Mouse (Mus musculus): ENCODE results near the gene Mea1. TPM values are rescaled to one million over a fixed set of nuclear protein-coding genes. Genes with fewer than 3 reads are reported as not detected.
A peak's percentile ranks its signal among the peaks of the same experiment; 100 is the strongest.

Mea1 gene
- polyA plus RNA-seq, 1 experiment: 145 TPM

DNA sequence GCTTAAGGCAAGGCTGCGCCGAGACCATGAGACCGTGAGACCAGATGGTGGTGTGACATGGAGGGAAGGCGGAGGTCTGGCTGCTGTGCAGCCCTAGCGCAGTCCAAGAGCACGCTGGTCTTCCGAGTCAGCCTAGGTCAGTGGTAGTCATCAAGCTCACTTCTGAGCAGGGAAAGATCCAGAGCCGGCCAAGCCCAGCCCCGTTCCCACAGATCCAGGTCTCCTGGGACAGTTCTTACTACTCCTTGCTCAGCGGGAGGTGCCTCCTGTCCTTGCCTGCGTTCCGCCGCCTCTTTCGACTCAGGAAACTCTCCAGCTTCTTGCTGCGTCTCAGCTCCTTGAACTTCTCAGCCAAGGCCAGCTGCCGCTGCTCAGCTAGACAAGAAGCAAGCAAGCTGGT lies 10.9 kb upstream of the Mea1 start:
- Histone ChIP-seq H3K4me3 (no peak overlapping the region), H3K79me2 (ENCODE audit: control insufficient read depth, insufficient read depth) (peaks cover 12% of the 10 kb centered on the region), H3K4me2 (ENCODE audit: low read depth) (no peak overlapping the region), H3K36me3 (ENCODE audit: control insufficient read depth, insufficient read depth) (peaks cover 3% of the 10 kb centered on the region), H3K27me3 (ENCODE audit: control insufficient read depth, insufficient read depth, insufficient read length) (no peaks in the 10 kb centered on the region), H3ac (ENCODE audit: control insufficient read depth, insufficient read length) (no peak overlapping the region)
- TF ChIP-seq USF1 (IDR thresholded peaks at IDR 0.05; ENCODE audit: low read depth) (no peak), CEBPB (IDR thresholded peaks at IDR 0.05; ENCODE audit: insufficient read depth, poor library complexity, severe bottlenecking) (no peak), MYOD1 (IDR thresholded peaks at IDR 0.05; ENCODE audit: control insufficient read depth in 1 of 3, insufficient read length in 2 of 3, low read depth in 2 of 3) (no peak), MAX (IDR thresholded peaks at IDR 0.05; ENCODE audit: low read depth) (no peak), TCF3 (IDR thresholded peaks at IDR 0.05; ENCODE audit: insufficient read length, low read depth) (no peak), E2F4 (IDR thresholded peaks at IDR 0.05; ENCODE audit: insufficient read depth) (no peak), MYOG (IDR thresholded peaks at IDR 0.05; ENCODE audit: control insufficient read depth in 1 of 3, insufficient read depth in 1 of 3, insufficient read length in 2 of 3, low read depth in 2 of 3) (no peak), REST (IDR thresholded peaks at IDR 0.05; ENCODE audit: insufficient read depth, insufficient read length) (no peak), SRF (IDR thresholded peaks at IDR 0.05; ENCODE audit: control insufficient read depth, insufficient read length, low read depth) (no peak), POLR2AphosphoS2 (IDR thresholded peaks at IDR 0.05; ENCODE audit: insufficient read length, low read depth) (no peak), TCF12 (IDR thresholded peaks at IDR 0.05; ENCODE audit: insufficient read depth, poor library complexity, severe bottlenecking) (no peak), POLR2A (IDR thresholded peaks at IDR 0.05; ENCODE audit: insufficient read length, low read depth) (no peak)

DNA sequence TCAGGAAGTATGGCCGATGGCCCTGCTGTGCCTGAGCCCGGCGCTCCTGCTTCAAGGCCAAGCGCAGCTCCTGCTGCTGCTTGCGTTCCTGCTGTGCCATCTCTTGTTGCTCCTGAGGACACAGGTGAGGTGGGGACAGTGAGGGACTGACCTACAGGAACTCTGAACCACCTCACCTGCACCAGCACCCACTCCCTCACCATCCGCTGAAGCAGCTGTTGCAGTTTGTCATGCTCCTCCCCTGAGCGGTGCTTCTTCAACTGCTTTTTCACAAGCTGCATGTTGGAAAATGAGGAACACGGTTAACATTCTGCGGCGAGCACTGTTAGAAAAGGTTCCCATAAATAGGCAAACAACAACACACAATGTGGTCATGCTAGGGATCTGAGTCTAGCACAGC lies 8.7 kb upstream of the Mea1 start:
- peaks cover 3% of the 10 kb centered on the region for H3K36me3 ChIP-seq (ENCODE audit: control insufficient read depth, insufficient read depth)
- no peak for TF ChIP-seq SRF (IDR thresholded peaks at IDR 0.05; ENCODE audit: control insufficient read depth, insufficient read length, low read depth)
- TF ChIP-seq MAX (IDR thresholded peaks at IDR 0.05; ENCODE audit: low read depth): no peak
- TF ChIP-seq MYOD1 (IDR thresholded peaks at IDR 0.05; ENCODE audit: control insufficient read depth in 1 of 3, insufficient read length in 2 of 3, low read depth in 2 of 3): no peak
- TF ChIP-seq POLR2AphosphoS2 (IDR thresholded peaks at IDR 0.05; ENCODE audit: insufficient read length, low read depth): no peak
- TF ChIP-seq E2F4 (IDR thresholded peaks at IDR 0.05; ENCODE audit: insufficient read depth): no peak

DNA sequence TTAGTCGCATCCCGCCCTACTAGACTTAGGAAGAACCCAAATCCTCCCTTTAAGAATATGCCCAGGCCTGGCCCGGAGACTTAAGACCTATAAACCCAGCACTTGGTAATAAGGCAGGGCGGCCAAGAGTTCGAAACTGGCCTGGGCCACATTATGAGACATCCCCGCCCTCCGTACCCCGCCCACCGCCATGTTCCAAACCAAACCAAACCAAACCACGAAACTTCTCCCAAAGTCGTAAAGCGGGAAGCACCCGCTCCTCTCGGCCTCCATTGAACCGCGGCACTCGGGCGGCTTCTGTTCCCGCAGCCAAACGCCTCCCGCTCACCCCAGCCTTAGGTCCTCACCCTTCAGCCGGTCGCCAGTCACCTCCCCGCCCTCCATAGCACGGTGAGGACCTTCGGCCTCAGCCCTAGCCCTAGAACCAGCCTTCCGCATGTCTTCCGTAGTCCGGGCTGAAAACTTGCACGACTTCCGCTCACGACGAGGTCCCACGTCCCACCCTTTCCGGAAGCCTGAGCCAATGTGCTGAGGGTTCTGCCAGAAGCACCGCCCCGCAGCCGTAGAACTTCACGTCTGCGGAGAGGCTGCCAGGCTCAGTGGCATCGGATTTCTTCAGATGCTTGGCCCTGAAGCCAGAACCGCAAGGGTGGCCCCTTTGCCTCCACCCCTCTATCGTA lies 4.6 kb upstream of the Mea1 start, which contains the start of gene Rrp36:
Gene Rrp36, minus strand, starts transcription at position 503 of the 680 bp plus-strand sequence.
- Histone ChIP-seq H3ac (ENCODE audit: control insufficient read depth, insufficient read length) (peak within 1 kb of the TSS; percentile 54), H3K79me2 (ENCODE audit: control insufficient read depth, insufficient read depth) (peaks cover 30% of the 10 kb centered on the region), H3K4me3 (peak within 1 kb of the TSS; percentile 61), H3K27me3 (ENCODE audit: control insufficient read depth, insufficient read depth, insufficient read length) (no peaks in the 10 kb centered on the region), H3K4me2 (ENCODE audit: low read depth) (peak within 1 kb of the TSS; percentile 92), H3K36me3 (ENCODE audit: control insufficient read depth, insufficient read depth) (peaks cover 16% of the 10 kb centered on the region)
- TF ChIP-seq POLR2AphosphoS2 (IDR thresholded peaks at IDR 0.05; ENCODE audit: insufficient read length, low read depth) (peak; percentile 100), POLR2A (IDR thresholded peaks at IDR 0.05; ENCODE audit: insufficient read length, low read depth) (peak; percentile 78), SRF (IDR thresholded peaks at IDR 0.05; ENCODE audit: control insufficient read depth, insufficient read length, low read depth) (peak; percentile 27), MAX (IDR thresholded peaks at IDR 0.05; ENCODE audit: low read depth) (no peak)

More for the DNA sequence above, 8.7 kb upstream of the Mea1 start:
- Histone ChIP-seq H3K79me2 (ENCODE audit: control insufficient read depth, insufficient read depth) (peaks cover 24% of the 10 kb centered on the region), H3K4me2 (ENCODE audit: low read depth) (no peak overlapping the region), H3K4me3 (no peak overlapping the region), H3K27me3 (ENCODE audit: control insufficient read depth, insufficient read depth, insufficient read length) (no peaks in the 10 kb centered on the region), H3ac (ENCODE audit: control insufficient read depth, insufficient read length) (no peak overlapping the region)

DNA sequence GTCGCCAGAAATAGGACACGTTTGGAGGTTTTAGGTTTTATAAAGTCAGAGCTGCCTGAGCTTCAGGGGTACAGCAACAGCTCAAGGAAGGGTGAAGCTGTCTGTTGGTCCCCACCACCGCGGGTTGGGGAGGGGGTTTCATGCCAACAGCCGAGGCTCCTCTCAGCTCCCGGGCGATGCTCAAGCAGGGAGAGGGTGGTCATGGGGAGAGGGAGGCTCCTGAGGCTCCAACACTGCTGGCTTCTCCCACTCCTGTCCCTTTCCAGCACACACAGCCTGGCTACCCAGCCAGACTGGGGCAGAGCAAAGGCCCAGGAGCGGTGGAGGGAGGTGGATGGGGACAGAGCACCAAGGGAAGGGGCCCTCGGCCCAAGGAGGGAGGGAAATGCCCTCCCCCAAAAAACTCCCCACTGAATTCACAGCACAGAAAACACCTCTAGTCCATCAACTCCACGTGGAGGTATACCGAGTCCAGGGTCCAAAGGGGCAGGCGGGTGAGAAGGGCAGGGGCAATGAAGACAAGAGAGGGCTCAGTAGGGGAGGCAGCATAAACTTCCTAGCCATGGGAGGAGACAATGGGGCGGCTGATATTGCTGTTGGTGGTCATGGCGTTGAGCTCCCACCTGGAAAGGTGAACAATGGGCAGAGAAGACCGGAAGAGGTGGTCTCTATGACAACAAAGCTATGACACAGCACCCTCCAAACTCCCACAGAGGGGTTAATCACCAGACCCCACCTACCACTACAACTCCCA lies 3.9 kb upstream of the Mea1 start:
- peaks cover 16% of the 10 kb centered on the region for H3K36me3 ChIP-seq (ENCODE audit: control insufficient read depth, insufficient read depth)
- TF ChIP-seq POLR2A (IDR thresholded peaks at IDR 0.05; ENCODE audit: insufficient read length, low read depth) (no peak), MYOG (IDR thresholded peaks at IDR 0.05; ENCODE audit: control insufficient read depth in 1 of 3, insufficient read depth in 1 of 3, insufficient read length in 2 of 3, low read depth in 2 of 3) (peak in 1 of 3 experiments; percentile 9)
- peaks cover 37% of the 10 kb centered on the region for H3K79me2 ChIP-seq (ENCODE audit: control insufficient read depth, insufficient read depth)
- no peaks in the 10 kb centered on the region for H3K27me3 ChIP-seq (ENCODE audit: control insufficient read depth, insufficient read depth, insufficient read length)
- peak overlapping the region; percentile 92 for H3K4me2 ChIP-seq (ENCODE audit: low read depth)
- peak overlapping the region; percentile 54 for H3ac ChIP-seq (ENCODE audit: control insufficient read depth, insufficient read length)
- peak overlapping the region; percentile 61 for H3K4me3 ChIP-seq

DNA sequence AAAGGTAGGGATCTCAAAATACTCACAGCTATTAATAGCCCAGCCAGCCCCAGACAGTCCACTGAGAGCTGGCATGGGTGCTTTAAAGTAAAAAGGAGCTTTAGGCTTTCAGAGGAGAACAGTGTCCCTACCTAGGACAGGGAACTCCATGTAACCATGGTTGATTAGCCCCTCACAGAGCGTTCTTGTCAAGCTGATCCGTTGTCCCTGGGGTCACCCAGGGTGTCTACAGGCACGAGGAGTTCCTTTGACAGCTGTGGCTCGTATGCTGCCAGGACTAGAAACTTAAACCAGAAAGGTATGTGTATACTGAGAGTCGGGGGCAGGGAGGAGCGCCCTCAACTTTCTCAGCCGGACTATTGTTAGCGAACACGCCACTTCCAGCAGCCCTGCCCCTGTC lies 318 bp downstream of the Mea1 start:
- peaks cover 27% of the 10 kb centered on the region for H3K79me2 ChIP-seq (ENCODE audit: control insufficient read depth, insufficient read depth)
- TF ChIP-seq E2F4 (IDR thresholded peaks at IDR 0.05; ENCODE audit: insufficient read depth) (no peak), USF1 (IDR thresholded peaks at IDR 0.05; ENCODE audit: low read depth) (no peak), MYOD1 (IDR thresholded peaks at IDR 0.05; ENCODE audit: control insufficient read depth in 1 of 3, insufficient read length in 2 of 3, low read depth in 2 of 3) (peak in 1 of 3 experiments; percentile 66), POLR2AphosphoS2 (IDR thresholded peaks at IDR 0.05; ENCODE audit: insufficient read length, low read depth) (no peak), MYOG (IDR thresholded peaks at IDR 0.05; ENCODE audit: control insufficient read depth in 1 of 3, insufficient read depth in 1 of 3, insufficient read length in 2 of 3, low read depth in 2 of 3) (no peak)
- no peaks in the 10 kb centered on the region for H3K27me3 ChIP-seq (ENCODE audit: control insufficient read depth, insufficient read depth, insufficient read length)
- no peak overlapping the region for H3ac ChIP-seq (ENCODE audit: control insufficient read depth, insufficient read length)
- peak overlapping the region; percentile 94 for H3K4me3 ChIP-seq
- peak overlapping the region; percentile 95 for H3K4me2 ChIP-seq (ENCODE audit: low read depth)
- H3K36me3 ChIP-seq (ENCODE audit: control insufficient read depth, insufficient read depth): peaks cover 23% of the 10 kb centered on the region
